Mouse (Mus musculus): Measurements from ENCODE around the gene Cd9. TPM values are rescaled to one million over a fixed set of nuclear protein-coding genes. Genes with fewer than 3 reads are reported as not detected.

Gene Cd9
- polyA plus RNA-seq, 1 experiment from 2014 or later = 45.9 TPM

DNA sequence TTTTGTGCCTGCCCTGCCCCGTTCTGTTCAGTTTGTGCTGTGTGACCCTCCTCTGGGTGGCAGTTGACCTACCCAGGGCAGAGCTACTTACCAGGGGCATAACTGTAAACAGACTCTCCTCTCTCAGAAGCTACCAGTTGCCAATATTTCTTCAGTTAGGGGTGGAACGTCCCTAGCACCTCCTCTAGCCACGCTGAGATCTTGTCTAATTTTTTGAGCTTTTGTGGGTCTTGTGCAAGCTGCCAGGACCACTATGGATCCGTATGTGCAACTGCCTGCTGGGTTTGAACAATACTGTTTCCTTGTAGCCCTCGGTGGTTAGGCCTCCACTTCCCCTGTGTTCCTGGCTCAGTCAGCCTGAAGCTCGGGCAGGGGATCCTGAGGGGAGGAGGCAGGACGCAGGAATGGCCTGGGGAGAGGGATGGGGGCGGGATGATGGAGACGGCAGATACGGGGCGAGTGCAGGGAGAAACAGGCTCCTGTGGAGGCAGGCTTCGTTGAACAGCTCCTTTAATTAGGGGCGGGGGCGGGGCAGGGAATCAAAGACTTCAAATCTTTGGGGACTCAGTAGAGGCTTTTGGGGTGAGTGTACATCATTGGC is 64.1 kb downstream of the Cd9 start:
- no peaks in the 10 kb centered on the region for H3K4me1 ChIP-seq (replicated peaks; ENCODE audit: control insufficient read depth, insufficient read depth, low read length)
- DNase-seq (ENCODE audit: low spot score) (no peak), ATAC-seq (ENCODE audit: low FRiP score) (no peak)
- no peak overlapping the region for H3K9ac ChIP-seq (ENCODE audit: low read depth, low read length)
- no peaks in the 10 kb centered on the region for H3K9me3 ChIP-seq (ENCODE audit: control insufficient read depth, low read length)
- H3K36me3 ChIP-seq (ENCODE audit: control insufficient read depth, insufficient read depth, low read length) = no peaks in the 10 kb centered on the region
- H3K27ac ChIP-seq (ENCODE audit: low read depth, low read length) = no peak overlapping the region
- H3K27me3 ChIP-seq (ENCODE audit: control insufficient read depth, insufficient read depth, low read length) = no peaks in the 10 kb centered on the region
- 0 out of 2 replicates have a peak overlapping the region, but pooled peaks have one; percentile 14 for H3K4me2 ChIP-seq (replicated peaks; ENCODE audit: low read depth, low read length)
- 12% methylated on average over 14 of the region's 14 CpGs for WGBS
- no peak overlapping the region for H3K4me3 ChIP-seq (ENCODE audit: low read depth, low read length)

DNA sequence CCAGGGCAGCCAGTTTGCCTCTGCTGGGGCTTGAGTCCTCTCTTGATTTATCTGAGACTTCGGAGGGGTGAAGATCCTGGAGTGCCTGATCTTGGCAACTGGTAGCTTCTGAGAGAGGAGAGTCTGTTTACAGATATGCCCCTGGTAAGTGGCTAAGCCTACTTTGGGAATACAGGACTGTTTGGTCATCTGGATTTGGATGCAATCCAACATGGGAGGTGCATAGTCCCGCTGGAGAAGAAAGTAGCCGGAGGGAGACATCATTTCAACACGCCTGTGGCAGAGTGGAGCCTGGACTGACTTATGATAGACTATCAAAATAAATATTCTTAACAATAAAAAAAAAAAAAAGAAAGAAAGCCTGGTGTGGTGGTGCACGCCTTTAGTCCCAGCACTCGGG is 64.8 kb downstream of the Cd9 start:
- Histone ChIP-seq H3K4me3 (ENCODE audit: low read depth, low read length) (no peak overlapping the region), H3K9me3 (ENCODE audit: control insufficient read depth, low read length) (no peaks in the 10 kb centered on the region), H3K27ac (ENCODE audit: low read depth, low read length) (no peak overlapping the region), H3K9ac (ENCODE audit: low read depth, low read length) (no peak overlapping the region), H3K4me2 (replicated peaks; ENCODE audit: low read depth, low read length) (no peak overlapping the region), H3K4me1 (replicated peaks; ENCODE audit: control insufficient read depth, insufficient read depth, low read length) (no peaks in the 10 kb centered on the region), H3K27me3 (ENCODE audit: control insufficient read depth, insufficient read depth, low read length) (no peaks in the 10 kb centered on the region), H3K36me3 (ENCODE audit: control insufficient read depth, insufficient read depth, low read length) (no peaks in the 10 kb centered on the region)
- DNase-seq (ENCODE audit: low spot score) (no peak), ATAC-seq (ENCODE audit: low FRiP score) (no peak)
- WGBS = 86% methylated on average over 6 of the region's 6 CpGs

DNA sequence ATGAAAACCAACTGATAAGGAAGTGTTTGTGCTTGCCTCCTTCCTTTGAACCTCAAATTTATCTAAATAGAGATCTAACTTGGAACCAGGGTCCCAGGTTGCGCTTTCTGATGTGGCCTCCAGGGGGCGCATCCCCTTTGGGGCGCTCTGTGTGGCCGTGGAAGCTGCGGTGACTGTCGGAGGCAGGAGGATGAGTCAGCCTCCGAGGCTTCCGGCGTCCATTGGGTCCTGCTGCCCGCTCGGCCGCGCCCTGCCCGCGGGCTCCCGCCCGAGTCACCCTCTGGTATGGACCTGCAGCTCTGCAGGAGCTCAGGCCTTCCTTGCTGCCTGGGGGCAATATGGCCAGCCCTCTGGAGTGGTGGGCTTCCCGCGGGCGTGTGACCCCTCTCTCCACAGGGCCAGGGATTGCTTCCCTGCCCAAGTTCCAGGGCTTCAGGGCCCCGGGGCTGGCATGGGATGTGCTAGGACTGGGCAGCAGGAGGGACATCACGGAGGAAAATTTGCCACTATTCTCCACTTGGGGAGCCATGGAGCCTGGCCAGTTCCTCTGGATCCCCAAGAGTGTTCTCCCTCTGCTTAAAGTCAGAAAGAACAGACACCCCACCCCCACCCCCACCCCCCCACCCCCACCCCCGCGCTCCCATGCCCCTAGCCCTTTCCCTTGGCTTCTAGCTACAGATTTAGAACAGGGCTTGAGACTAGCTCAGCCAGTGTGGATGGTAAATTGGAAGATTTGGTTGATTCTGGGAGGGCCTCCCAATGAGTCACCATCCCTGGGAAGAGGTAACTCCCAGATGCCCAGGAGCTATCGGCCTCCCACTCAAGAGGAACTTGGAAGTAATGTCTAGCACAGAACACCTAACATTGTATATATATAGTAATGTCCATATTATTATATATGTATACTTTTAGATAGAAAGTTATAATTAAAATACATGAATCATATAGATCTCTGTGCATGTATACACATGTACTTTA is 67.9 kb downstream of the Cd9 start:
- 0 out of 2 replicates have a peak, but pooled peaks cover 2% of the 10 kb centered on the region for H3K4me1 ChIP-seq (replicated peaks; ENCODE audit: control insufficient read depth, insufficient read depth, low read length)
- WGBS = 2% methylated on average over 25 of the region's 25 CpGs
- no peaks in the 10 kb centered on the region for H3K27me3 ChIP-seq (ENCODE audit: control insufficient read depth, insufficient read depth, low read length)
- DNase-seq (ENCODE audit: low spot score) (peak; percentile 93), ATAC-seq (ENCODE audit: low FRiP score) (peak; percentile 87)
- peak overlapping the region; percentile 61 for H3K9ac ChIP-seq (ENCODE audit: low read depth, low read length)
- no peaks in the 10 kb centered on the region for H3K36me3 ChIP-seq (ENCODE audit: control insufficient read depth, insufficient read depth, low read length)
- peak overlapping the region; percentile 72 for H3K4me2 ChIP-seq (replicated peaks; ENCODE audit: low read depth, low read length)
- peak overlapping the region; percentile 38 for H3K4me3 ChIP-seq (ENCODE audit: low read depth, low read length)
- H3K9me3 ChIP-seq (ENCODE audit: control insufficient read depth, low read length) = no peaks in the 10 kb centered on the region
- peak overlapping the region; percentile 25; the same call in 1 of the 2 replicates for H3K27ac ChIP-seq (ENCODE audit: low read depth, low read length)

DNA sequence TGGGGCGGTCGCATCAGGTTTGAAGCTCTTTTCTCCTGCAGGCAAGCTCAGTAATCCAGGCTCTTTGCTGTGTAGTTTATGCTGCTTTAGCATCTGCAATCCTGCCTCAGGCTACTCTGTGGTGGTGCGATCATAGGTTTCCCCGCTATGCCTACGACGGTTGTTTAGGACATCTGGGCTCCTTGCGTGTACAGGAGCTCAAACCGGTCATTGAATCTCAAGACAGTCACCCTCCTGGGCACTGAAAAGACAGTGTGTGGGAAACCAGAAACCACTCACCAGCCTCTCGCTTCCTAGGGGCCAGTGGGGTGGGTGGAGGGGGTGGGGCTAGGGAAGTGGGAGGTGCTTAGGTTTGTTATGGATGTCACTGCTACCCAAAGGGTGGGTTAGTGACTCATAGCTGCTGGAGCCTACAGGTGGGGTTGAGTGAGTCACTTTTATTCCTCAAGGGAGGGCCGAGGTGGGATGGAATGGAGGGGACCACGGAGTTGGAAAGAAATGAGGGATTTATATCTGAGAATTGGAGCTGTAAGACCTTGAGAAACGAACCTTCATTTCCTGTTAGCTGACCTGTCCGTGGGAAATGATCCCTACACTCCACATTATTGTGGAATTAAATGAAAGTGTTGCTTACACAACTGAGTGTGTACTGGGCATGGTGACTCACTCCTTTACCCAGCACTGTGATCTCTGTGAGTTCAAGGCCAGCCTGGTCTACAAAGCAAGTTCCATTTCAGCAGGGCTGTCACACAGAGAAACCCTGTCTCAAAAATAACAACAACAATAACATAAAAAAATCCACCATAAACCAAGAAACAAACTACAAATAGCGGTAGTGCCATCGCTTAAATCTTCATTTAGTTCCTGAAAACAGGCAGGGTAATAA is 69.1 kb downstream of the Cd9 start:
- H3K27me3 ChIP-seq (ENCODE audit: control insufficient read depth, insufficient read depth, low read length) = no peaks in the 10 kb centered on the region
- H3K36me3 ChIP-seq (ENCODE audit: control insufficient read depth, insufficient read depth, low read length) = no peaks in the 10 kb centered on the region
- H3K9me3 ChIP-seq (ENCODE audit: control insufficient read depth, low read length) = no peaks in the 10 kb centered on the region
- ATAC-seq (ENCODE audit: low FRiP score) (no peak), DNase-seq (ENCODE audit: low spot score) (no peak)
- H3K4me1 ChIP-seq (replicated peaks; ENCODE audit: control insufficient read depth, insufficient read depth, low read length) = 0 out of 2 replicates have a peak, but pooled peaks cover 2% of the 10 kb centered on the region
- WGBS = 63% methylated on average over 15 of the region's 15 CpGs
- no peak overlapping the region for H3K9ac ChIP-seq (ENCODE audit: low read depth, low read length)
- no peak overlapping the region for H3K4me2 ChIP-seq (replicated peaks; ENCODE audit: low read depth, low read length)
- no peak overlapping the region for H3K27ac ChIP-seq (ENCODE audit: low read depth, low read length)
- no peak overlapping the region for H3K4me3 ChIP-seq (ENCODE audit: low read depth, low read length)

DNA sequence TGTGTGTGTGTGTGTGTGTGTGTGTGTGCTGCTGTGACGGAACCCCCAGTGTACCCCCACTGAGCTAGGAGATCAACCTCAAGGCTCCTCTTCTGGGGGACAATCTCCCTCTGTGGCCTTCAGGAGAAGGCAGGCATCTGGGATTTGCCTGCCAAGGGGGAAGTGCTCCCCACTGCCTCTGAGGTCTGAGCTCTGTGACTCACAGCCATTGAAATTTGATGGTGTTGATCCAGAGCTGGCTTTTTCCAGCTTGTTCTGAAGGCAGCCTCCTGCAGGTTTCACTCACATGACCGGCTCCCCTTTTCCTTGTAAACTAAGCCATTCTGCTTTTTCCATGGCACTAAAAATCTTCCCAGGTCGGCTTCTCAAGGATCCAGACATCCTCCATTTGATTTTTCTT is 70.4 kb downstream of the Cd9 start:
- H3K9ac ChIP-seq (ENCODE audit: low read depth, low read length) = no peak overlapping the region
- no peaks in the 10 kb centered on the region for H3K9me3 ChIP-seq (ENCODE audit: control insufficient read depth, low read length)
- H3K27ac ChIP-seq (ENCODE audit: low read depth, low read length) = no peak overlapping the region
- H3K4me3 ChIP-seq (ENCODE audit: low read depth, low read length) = no peak overlapping the region
- H3K4me2 ChIP-seq (replicated peaks; ENCODE audit: low read depth, low read length) = no peak overlapping the region
- DNase-seq (ENCODE audit: low spot score) = no peak
- no peak for ATAC-seq (ENCODE audit: low FRiP score)
- 65% methylated on average over 3 of the region's 3 CpGs for WGBS
- H3K4me1 ChIP-seq (replicated peaks; ENCODE audit: control insufficient read depth, insufficient read depth, low read length) = 0 out of 2 replicates have a peak, but pooled peaks cover 2% of the 10 kb centered on the region
- H3K36me3 ChIP-seq (ENCODE audit: control insufficient read depth, insufficient read depth, low read length) = no peaks in the 10 kb centered on the region
- H3K27me3 ChIP-seq (ENCODE audit: control insufficient read depth, insufficient read depth, low read length) = no peaks in the 10 kb centered on the region

DNA sequence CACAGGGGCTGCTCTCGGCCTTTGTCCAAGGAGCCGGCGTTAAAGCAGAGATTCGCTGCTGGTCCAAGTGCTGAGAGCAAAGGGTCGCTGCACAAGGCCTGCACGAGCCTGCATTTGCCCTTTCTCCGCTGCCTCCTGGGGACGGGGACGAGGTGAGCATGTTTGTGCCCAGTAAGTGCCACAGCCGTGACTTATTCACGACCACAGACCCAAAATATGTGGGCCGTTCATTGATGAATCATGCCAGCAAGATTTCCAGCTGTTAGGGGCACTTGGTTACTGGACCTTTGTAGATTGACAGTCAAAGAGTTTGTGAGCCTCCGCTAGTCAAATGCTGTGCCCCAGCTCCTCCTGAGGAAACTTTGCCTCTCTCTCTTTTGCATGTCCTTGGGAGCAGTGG is 71.1 kb downstream of the Cd9 start:
- Histone ChIP-seq H3K27ac (ENCODE audit: low read depth, low read length) (no peak overlapping the region), H3K4me2 (replicated peaks; ENCODE audit: low read depth, low read length) (no peak overlapping the region), H3K9me3 (ENCODE audit: control insufficient read depth, low read length) (no peaks in the 10 kb centered on the region), H3K4me1 (replicated peaks; ENCODE audit: control insufficient read depth, insufficient read depth, low read length) (0 out of 2 replicates have a peak, but pooled peaks cover 2% of the 10 kb centered on the region), H3K9ac (ENCODE audit: low read depth, low read length) (no peak overlapping the region), H3K27me3 (ENCODE audit: control insufficient read depth, insufficient read depth, low read length) (no peaks in the 10 kb centered on the region), H3K4me3 (ENCODE audit: low read depth, low read length) (no peak overlapping the region), H3K36me3 (ENCODE audit: control insufficient read depth, insufficient read depth, low read length) (no peaks in the 10 kb centered on the region)
- DNase-seq (ENCODE audit: low spot score) (no peak), ATAC-seq (ENCODE audit: low FRiP score) (no peak)
- WGBS = 39% methylated on average over 13 of the region's 13 CpGs

DNA sequence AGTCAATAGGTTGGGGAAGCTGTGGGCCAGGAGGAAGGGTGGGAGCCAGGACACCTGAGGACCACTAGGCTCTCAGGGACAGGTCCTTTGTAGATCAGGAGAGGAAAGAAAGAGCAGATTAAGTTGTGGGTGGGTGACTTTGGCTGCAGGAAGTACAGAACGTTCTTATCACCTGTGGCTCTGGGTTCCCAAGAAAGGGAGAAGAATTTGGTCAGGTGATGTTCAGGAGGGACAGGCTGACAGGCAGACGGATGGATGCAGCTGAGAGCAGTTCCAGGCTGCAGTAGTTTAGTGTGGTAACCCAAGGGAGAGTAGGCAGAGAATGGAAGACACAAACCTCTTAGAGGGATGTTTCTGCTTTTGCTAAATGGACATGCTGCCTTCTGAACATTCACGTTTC is 71.5 kb downstream of the Cd9 start:
- H3K36me3 ChIP-seq (ENCODE audit: control insufficient read depth, insufficient read depth, low read length) = no peaks in the 10 kb centered on the region
- H3K9ac ChIP-seq (ENCODE audit: low read depth, low read length) = no peak overlapping the region
- WGBS = 40% methylated on average over 3 of the region's 3 CpGs
- H3K27me3 ChIP-seq (ENCODE audit: control insufficient read depth, insufficient read depth, low read length) = no peaks in the 10 kb centered on the region
- H3K4me3 ChIP-seq (ENCODE audit: low read depth, low read length) = no peak overlapping the region
- 0 out of 2 replicates have a peak, but pooled peaks cover 2% of the 10 kb centered on the region for H3K4me1 ChIP-seq (replicated peaks; ENCODE audit: control insufficient read depth, insufficient read depth, low read length)
- no peak overlapping the region for H3K27ac ChIP-seq (ENCODE audit: low read depth, low read length)
- H3K4me2 ChIP-seq (replicated peaks; ENCODE audit: low read depth, low read length) = no peak overlapping the region
- DNase-seq (ENCODE audit: low spot score) = no peak
- H3K9me3 ChIP-seq (ENCODE audit: control insufficient read depth, low read length) = no peaks in the 10 kb centered on the region
- ATAC-seq (ENCODE audit: low FRiP score) = no peak
